Mouse (Mus musculus): ENCODE measurements around the gene Ogg1. TPM values are rescaled to one million over a fixed set of nuclear protein-coding genes. Genes with fewer than 3 reads are reported as not detected.

Gene Ogg1
- polyA plus RNA-seq (2014; fragmentation: Illumina TruSeq; extraction: RNeasy Lipid Tissue Mini Kit (QIAGEN cat#74804); ENCODE audit: low read depth, low replicate concordance), result 3.3 TPM

GRCm38 (mm10) chr6:113326533-113327315 is at the start of gene Ogg1:
TSS of gene Ogg1 (plus strand) at chr6:113326972.

GRCm38 (mm10) chr6:113282101-113282802 is 44.5 kb upstream of the Ogg1 start, which contains the start of gene Cpne9:
TSS of gene Cpne9 (plus strand) at chr6:113282307.

GRCm38 (mm10) chr6:113306986-113307349 is 19.8 kb upstream of the Ogg1 start, which contains the start of gene Brpf1:
TSS of gene Brpf1 (plus strand) at chr6:113307137.

GRCm38 (mm10) chr6:113343177-113344092 is 16.7 kb downstream of the Ogg1 start, which contains the start of gene Camk1:
TSS of gene Camk1 (minus strand) at chr6:113343984.

GRCm38 (mm10) chr6:113377496-113378385 is 51.0 kb downstream of the Ogg1 start, which contains the start of the genes Tada3 and Arpc4:
TSS of gene Tada3 (minus strand) at chr6:113377883.
TSS of gene Arpc4 (plus strand) at chr6:113378115.

Other genes starting within 250 kb of the Ogg1 start
- gene Setd5, start 249.6 kb upstream of the Ogg1 start, polyA plus RNA-seq (2014; fragmentation: Illumina TruSeq; extraction: RNeasy Lipid Tissue Mini Kit (QIAGEN cat#74804); ENCODE audit: low read depth, low replicate concordance), result 73.8 TPM
- gene Lhfpl4, start 131.6 kb upstream of the Ogg1 start, polyA plus RNA-seq (2014; fragmentation: Illumina TruSeq; extraction: RNeasy Lipid Tissue Mini Kit (QIAGEN cat#74804); ENCODE audit: low read depth, low replicate concordance), result 0.13 TPM
- 15.5 TPM for gene Mtmr14, start 89.1 kb upstream of the Ogg1 start, polyA plus RNA-seq (2014; fragmentation: Illumina TruSeq; extraction: RNeasy Lipid Tissue Mini Kit (QIAGEN cat#74804); ENCODE audit: low read depth, low replicate concordance)
- not detected for gene Cpne9, start 44.7 kb upstream of the Ogg1 start, polyA plus RNA-seq (2014; fragmentation: Illumina TruSeq; extraction: RNeasy Lipid Tissue Mini Kit (QIAGEN cat#74804); ENCODE audit: low read depth, low replicate concordance)
- gene Brpf1, start 19.8 kb upstream of the Ogg1 start, polyA plus RNA-seq (2014; fragmentation: Illumina TruSeq; extraction: RNeasy Lipid Tissue Mini Kit (QIAGEN cat#74804); ENCODE audit: low read depth, low replicate concordance), result 3.9 TPM
- 1.4 TPM for gene Camk1, start 17.0 kb downstream of the Ogg1 start, polyA plus RNA-seq (2014; fragmentation: Illumina TruSeq; extraction: RNeasy Lipid Tissue Mini Kit (QIAGEN cat#74804); ENCODE audit: low read depth, low replicate concordance)
- 2.1 TPM for gene Tada3, start 50.9 kb downstream of the Ogg1 start, polyA plus RNA-seq (2014; fragmentation: Illumina TruSeq; extraction: RNeasy Lipid Tissue Mini Kit (QIAGEN cat#74804); ENCODE audit: low read depth, low replicate concordance)
- gene Arpc4, start 51.1 kb downstream of the Ogg1 start, polyA plus RNA-seq (2014; fragmentation: Illumina TruSeq; extraction: RNeasy Lipid Tissue Mini Kit (QIAGEN cat#74804); ENCODE audit: low read depth, low replicate concordance), result 32.3 TPM
- gene Ttll3, start 62.3 kb downstream of the Ogg1 start, polyA plus RNA-seq (2014; fragmentation: Illumina TruSeq; extraction: RNeasy Lipid Tissue Mini Kit (QIAGEN cat#74804); ENCODE audit: low read depth, low replicate concordance), result 10.6 TPM
- 0.28 TPM for gene Rpusd3, start 92.4 kb downstream of the Ogg1 start, polyA plus RNA-seq (2014; fragmentation: Illumina TruSeq; extraction: RNeasy Lipid Tissue Mini Kit (QIAGEN cat#74804); ENCODE audit: low read depth, low replicate concordance)
- 0.11 TPM for gene Cidec, start 108.8 kb downstream of the Ogg1 start, polyA plus RNA-seq (2014; fragmentation: Illumina TruSeq; extraction: RNeasy Lipid Tissue Mini Kit (QIAGEN cat#74804); ENCODE audit: low read depth, low replicate concordance)
- 25.8 TPM for gene Jagn1, start 115.6 kb downstream of the Ogg1 start, polyA plus RNA-seq (2014; fragmentation: Illumina TruSeq; extraction: RNeasy Lipid Tissue Mini Kit (QIAGEN cat#74804); ENCODE audit: low read depth, low replicate concordance)
- 1.8 TPM for gene Il17re, start 131.5 kb downstream of the Ogg1 start, polyA plus RNA-seq (2014; fragmentation: Illumina TruSeq; extraction: RNeasy Lipid Tissue Mini Kit (QIAGEN cat#74804); ENCODE audit: low read depth, low replicate concordance)
- gene Il17rc, start 144.5 kb downstream of the Ogg1 start, polyA plus RNA-seq (2014; fragmentation: Illumina TruSeq; extraction: RNeasy Lipid Tissue Mini Kit (QIAGEN cat#74804); ENCODE audit: low read depth, low replicate concordance), result not detected
- 0.45 TPM for gene Creld1, start 156.3 kb downstream of the Ogg1 start, polyA plus RNA-seq (2014; fragmentation: Illumina TruSeq; extraction: RNeasy Lipid Tissue Mini Kit (QIAGEN cat#74804); ENCODE audit: low read depth, low replicate concordance)
- not detected for gene Prrt3, start 175.0 kb downstream of the Ogg1 start, polyA plus RNA-seq (2014; fragmentation: Illumina TruSeq; extraction: RNeasy Lipid Tissue Mini Kit (QIAGEN cat#74804); ENCODE audit: low read depth, low replicate concordance)
- 58.5 TPM for gene Emc3, start 204.7 kb downstream of the Ogg1 start, polyA plus RNA-seq (2014; fragmentation: Illumina TruSeq; extraction: RNeasy Lipid Tissue Mini Kit (QIAGEN cat#74804); ENCODE audit: low read depth, low replicate concordance)
- 26.5 TPM for gene Fancd2, start 204.7 kb downstream of the Ogg1 start, polyA plus RNA-seq (2014; fragmentation: Illumina TruSeq; extraction: RNeasy Lipid Tissue Mini Kit (QIAGEN cat#74804); ENCODE audit: low read depth, low replicate concordance)